14 mouse cellular contexts compared by ENCODE assay signal in genomic region chr13:34827988-34828882, GRCm38 (mm10). TPM values are rescaled to one million over a fixed set of nuclear protein-coding genes. Genes with fewer than 3 reads are reported as not detected.
DNase-seq lines count a peak whose midpoint lies in the region; ATAC-seq and TF ChIP-seq lines count a peak whose summit lies in the region.
"Had no signal": no experiment of that assay in that cellular context is flagged by ENCODE, and none has a peak within 500 bp of the region (broad histone marks: within the 10 kb centered on the region; RNA-seq: fewer than 3 reads in every experiment).

No protein-coding gene starts in this region.

- no peak for ATAC-seq in midbrain, embryonic 12.5 days (ENCODE audit: low FRiP score, low read depth)
- ATAC-seq in midbrain, embryonic 16.5 days: no peak
- ATAC-seq in common myeloid progenitor, adult 5-6 weeks (replicated peaks; ENCODE audit: low read depth, poor library complexity, severe bottlenecking): peak; percentile 60; the same call in 1 of the 2 replicates
- peak; percentile 98 for ATAC-seq in stomach, postnatal 0 days (ENCODE audit: low FRiP score, low TSS enrichment)

- no peak for DNase-seq in limb, embryonic 10.5 days (ENCODE audit: low spot score)
- DNase-seq in stomach, postnatal 0 days (ENCODE audit: low spot score): peak; percentile 68
- no peak for DNase-seq in right cerebral cortex, postnatal 36 days (ENCODE audit: low spot score in 2 of 2)
- no peak for DNase-seq in left cerebral cortex, adult 11 months (ENCODE audit: low spot score)
- DNase-seq in adrenal gland, postnatal 14 days: no peak
- DNase-seq: adrenal gland, adult 8-10 months; cerebellum, postnatal 14 days; kidney, adult 2 months; lung, postnatal 14 days; thymus, postnatal 36 days had no signal

- WGBS in midbrain, embryonic 12.5 days: 63% methylated on average over 10 of the region's 10 CpGs
- 66% methylated on average over 10 of the region's 10 CpGs for WGBS in midbrain, embryonic 16.5 days
- 75% methylated on average over 10 of the region's 10 CpGs for WGBS in limb, embryonic 10.5 days
- 55% methylated on average over 10 of the region's 10 CpGs for WGBS in stomach, postnatal 0 days

- no peak overlapping the region for H3K9ac ChIP-seq in midbrain, embryonic 12.5 days (replicated peaks)
- H3K9ac ChIP-seq in midbrain, embryonic 16.5 days (ENCODE audit: low read depth, low read length): no peak overlapping the region
- H3K9ac ChIP-seq in stomach, postnatal 0 days (ENCODE audit: low read length): no peak overlapping the region
- H3K9ac ChIP-seq: neural tube, embryonic 12.5 days had no signal

- peaks cover 26% of the 10 kb centered on the region for H3K4me1 ChIP-seq in midbrain, embryonic 12.5 days
- H3K4me1 ChIP-seq in midbrain, embryonic 16.5 days (ENCODE audit: control insufficient read depth, insufficient read depth, low read length): no peaks in the 10 kb centered on the region
- H3K4me1 ChIP-seq in limb, embryonic 10.5 days: no peaks in the 10 kb centered on the region; the same call in 1 of the 2 replicates
- no peaks in the 10 kb centered on the region for H3K4me1 ChIP-seq in stomach, postnatal 0 days (replicated peaks; ENCODE audit: control insufficient read depth, insufficient read depth)

- no peak for TF ChIP-seq EP300 in stomach, postnatal 0 days (optimal IDR thresholded peaks at IDR 0.05)

- no peak overlapping the region for H3K4me2 ChIP-seq in midbrain, embryonic 12.5 days (replicated peaks)
- no peak overlapping the region for H3K4me2 ChIP-seq in midbrain, embryonic 16.5 days (ENCODE audit: low read length)
- no peak overlapping the region for H3K4me2 ChIP-seq in stomach, postnatal 0 days (replicated peaks; ENCODE audit: low read depth)
- H3K4me2 ChIP-seq: neural tube, embryonic 12.5 days had no signal

- no peak overlapping the region for H3K4me3 ChIP-seq in midbrain, embryonic 12.5 days
- no peak overlapping the region for H3K4me3 ChIP-seq in midbrain, embryonic 16.5 days (ENCODE audit: low read depth, low read length)
- no peak overlapping the region for H3K4me3 ChIP-seq in limb, embryonic 10.5 days
- H3K4me3 ChIP-seq in stomach, postnatal 0 days (ENCODE audit: low read depth, low read length): no peak overlapping the region
- H3K4me3 ChIP-seq: neural tube, embryonic 12.5 days had no signal

- H3K36me3 ChIP-seq in midbrain, embryonic 12.5 days: no peaks in the 10 kb centered on the region
- H3K36me3 ChIP-seq in midbrain, embryonic 16.5 days (ENCODE audit: control insufficient read depth, insufficient read depth, low read length): no peaks in the 10 kb centered on the region
- H3K36me3 ChIP-seq in limb, embryonic 10.5 days: no peaks in the 10 kb centered on the region
- H3K36me3 ChIP-seq in stomach, postnatal 0 days (ENCODE audit: control insufficient read depth, insufficient read depth, low read length): no peaks in the 10 kb centered on the region
- H3K36me3 ChIP-seq: neural tube, embryonic 12.5 days had no signal

- H3K27ac ChIP-seq in midbrain, embryonic 12.5 days (replicated peaks): peak overlapping the region; percentile 73
- no peak overlapping the region for H3K27ac ChIP-seq in midbrain, embryonic 16.5 days (ENCODE audit: low read length)
- H3K27ac ChIP-seq in limb, embryonic 10.5 days: 0 out of 2 replicates have a peak overlapping the region, but pooled peaks have one; percentile 30
- H3K27ac ChIP-seq in stomach, postnatal 0 days (replicated peaks): peak overlapping the region; percentile 63
- H3K27ac ChIP-seq: neural tube, embryonic 12.5 days had no signal

- TF ChIP-seq CTCF in stomach, postnatal 0 days (IDR thresholded peaks at IDR 0.05; ENCODE audit: low read depth): no peak

- H3K27me3 ChIP-seq in midbrain, embryonic 12.5 days: no peaks in the 10 kb centered on the region
- H3K27me3 ChIP-seq in midbrain, embryonic 16.5 days (ENCODE audit: control insufficient read depth, insufficient read depth, low read depth, low read length): no peaks in the 10 kb centered on the region
- H3K27me3 ChIP-seq in limb, embryonic 10.5 days (ENCODE audit: low read depth, poor library complexity, severe bottlenecking): no peaks in the 10 kb centered on the region
- no peaks in the 10 kb centered on the region for H3K27me3 ChIP-seq in stomach, postnatal 0 days (ENCODE audit: control insufficient read depth, insufficient read depth, low read length)
- H3K27me3 ChIP-seq: neural tube, embryonic 12.5 days had no signal

- no peaks in the 10 kb centered on the region for H3K9me3 ChIP-seq in midbrain, embryonic 12.5 days
- H3K9me3 ChIP-seq in midbrain, embryonic 16.5 days (replicated peaks; ENCODE audit: control insufficient read depth, low read length, poor library complexity, severe bottlenecking): no peaks in the 10 kb centered on the region
- no peaks in the 10 kb centered on the region for H3K9me3 ChIP-seq in limb, embryonic 10.5 days (replicated peaks)
- H3K9me3 ChIP-seq in stomach, postnatal 0 days (ENCODE audit: control insufficient read depth, low read length): no peaks in the 10 kb centered on the region
- H3K9me3 ChIP-seq: neural tube, embryonic 12.5 days had no signal

RNA-seq across cellular contexts. Expression of gene Prpf4b, which starts 46.9 kb away (rescaled TPM):
- 90.2 and 105 TPM in 2 replicates for polyA plus RNA-seq in midbrain, embryonic 12.5 days (2016; fragmentation: Nextera tagmentation; extraction: Ambion mirVana)
- 63.9 and 67.7 TPM in 2 replicates for polyA plus RNA-seq in midbrain, embryonic 16.5 days (2015; fragmentation: Nextera tagmentation; extraction: Ambion mirVana)
- total RNA-seq in common myeloid progenitor, adult 5-6 weeks (2017): 183 and 199 TPM in 2 replicates
- 51.2 and 62.5 TPM in 2 replicates for polyA plus RNA-seq in limb, embryonic 10.5 days (2016; fragmentation: Nextera tagmentation; extraction: Ambion mirVana)
- polyA plus RNA-seq in stomach, postnatal 0 days (2015; fragmentation: Nextera tagmentation; extraction: Ambion mirVana): 37.7 and 42.7 TPM in 2 replicates
- total RNA-seq in adrenal gland, postnatal 14 days (2021): 100 and 102 TPM in 2 replicates

Comparison
In these comparisons a context has a peak if more than half of its experiments do, and no peak if none do; other contexts are left out.
1. ATAC-seq: peak in common myeloid progenitor, adult 5-6 weeks (single experiment) and stomach, postnatal 0 days (single experiment); none in midbrain, embryonic 12.5 days (single experiment) and midbrain, embryonic 16.5 days (single experiment).